Mouse (Mus musculus) kidney, embryonic 14.5 days (tissue): ENCODE measurements at regions not wholly inside any gene's neighbourhood (a gene's known extent, or its start where the extent isn't known, plus 50 kb on each side); places are given as distances from the start of the nearest gene placed in this dataset.
"Not testable (repeated sequence)": the region's sequence is repeated elsewhere in the genome, so short reads cannot be mapped to it uniquely, and the experiment has no call there.

Experiments used
- ATAC-seq: fragments of 200-750 bp; cut with Nextera tagmentation; 2 replicates; pipeline ENCODE4 v1.8.0; 2017; ENCODE audit warnings: moderate number of reproducible peaks, mild to moderate bottlenecking, moderate TSS enrichment, moderate library complexity; ENCODE audit not compliant: low FRiP score, low TSS enrichment
- H3K27ac ChIP-seq: fragments of 300-500 bp; sonication (generic); 2 replicates; pipeline ENCODE4 v1.5.1; 2014; ENCODE audit warnings: low read depth, mild to moderate bottlenecking, low read length, moderate library complexity, mixed read lengths
- H3K27me3 ChIP-seq: fragments of 300-500 bp; sonication (generic); 2 replicates; pipeline ENCODE4 v1.6.1; 2014; ENCODE audit warnings: mild to moderate bottlenecking, low read length; ENCODE audit not compliant: control insufficient read depth, insufficient read depth
- H3K36me3 ChIP-seq: fragments of 300-500 bp; sonication (generic); 2 replicates; pipeline ENCODE4 v1.6.1; 2014; ENCODE audit warnings: low read length, mixed read lengths; ENCODE audit not compliant: control insufficient read depth, insufficient read depth
- H3K4me1 ChIP-seq: fragments of 300-500 bp; sonication (generic); 2 replicates; pipeline ENCODE4 v1.6.1; 2014; ENCODE audit warnings: low read length, mixed read lengths; ENCODE audit not compliant: control insufficient read depth, insufficient read depth
- H3K4me2 ChIP-seq: fragments of 300-500 bp; sonication (generic); replicated peaks from 2 replicates; pipeline ENCODE4 v1.6.1; 2014; ENCODE audit warnings: low read depth, mild to moderate bottlenecking, low read length
- H3K4me3 ChIP-seq: fragments of 300-500 bp; sonication (generic); 2 replicates; pipeline ENCODE4 v1.5.1; 2014; ENCODE audit warnings: mild to moderate bottlenecking, low read length
- H3K9ac ChIP-seq: fragments of 300-500 bp; sonication (generic); 2 replicates; pipeline ENCODE4 v1.6.1; 2014; ENCODE audit warnings: low read depth, mild to moderate bottlenecking, low read length, moderate library complexity
- H3K9me3 ChIP-seq: fragments of 300-500 bp; sonication (generic); 2 replicates; pipeline ENCODE4 v1.6.1; 2016; ENCODE audit warnings: low read length; ENCODE audit not compliant: control insufficient read depth
- WGBS: fragments of 180-500 bp; shearing (Covaris S2); extraction: QIAGEN DNeasy Blood & Tissue Kit; methylation state at CpG from one replicate; pipeline ENCODE4 v1.1.7; 2014; 5-methylcytosine and 5-hydroxymethylcytosine counted together

- Histone ChIP-seq H3K4me2 (no peak overlapping the region), H3K4me3 (no peak overlapping the region), H3K27me3 (no peaks in the 10 kb centered on the region), H3K27ac (no peak overlapping the region), H3K4me1 (no peaks in the 10 kb centered on the region), H3K9me3 (no peaks in the 10 kb centered on the region), H3K36me3 (no peaks in the 10 kb centered on the region), H3K9ac (no peak overlapping the region)
- no peak for ATAC-seq
- 87% methylated on average over 1 of the region's 1 CpGs for WGBS
These were observed 234.8 kb upstream of the Adarb2 start for GRCm38 (mm10) chr13:7967886-7968285.

GRCm38 (mm10) chr13:7994198-7994597, 208.5 kb upstream of the Adarb2 start:
- Histone ChIP-seq H3K4me3 (no peak overlapping the region), H3K4me1 (no peaks in the 10 kb centered on the region), H3K9me3 (no peaks in the 10 kb centered on the region), H3K36me3 (no peaks in the 10 kb centered on the region), H3K9ac (no peak overlapping the region), H3K27ac (no peak overlapping the region), H3K27me3 (no peaks in the 10 kb centered on the region), H3K4me2 (no peak overlapping the region)
- ATAC-seq: no peak
- 81% methylated on average over 5 of the region's 5 CpGs for WGBS

- H3K27ac ChIP-seq, H3K36me3 ChIP-seq, H3K27me3 ChIP-seq, H3K9ac ChIP-seq, ATAC-seq, H3K4me2 ChIP-seq, H3K9me3 ChIP-seq, H3K4me1 ChIP-seq, H3K4me3 ChIP-seq: not testable (repeated sequence)
- WGBS: 74% methylated on average over 4 of the region's 4 CpGs
These were observed 172.6 kb upstream of the Adarb2 start for GRCm38 (mm10) chr13:8030096-8030495.

- Histone ChIP-seq H3K36me3 (no peaks in the 10 kb centered on the region), H3K4me3 (no peak overlapping the region), H3K4me2 (no peak overlapping the region), H3K9ac (no peak overlapping the region), H3K9me3 (no peaks in the 10 kb centered on the region), H3K4me1 (no peaks in the 10 kb centered on the region), H3K27me3 (no peaks in the 10 kb centered on the region), H3K27ac (no peak overlapping the region)
- ATAC-seq: no peak
- 63% methylated on average over 3 of the region's 3 CpGs for WGBS
These were observed 151.7 kb upstream of the Adarb2 start for GRCm38 (mm10) chr13:8050930-8051495.

GRCm38 (mm10) chr13:8056122-8056818, 146.4 kb upstream of the Adarb2 start:
- Histone ChIP-seq H3K4me3 (no peak overlapping the region), H3K9me3 (no peaks in the 10 kb centered on the region), H3K4me1 (no peaks in the 10 kb centered on the region), H3K4me2 (no peak overlapping the region), H3K9ac (no peak overlapping the region), H3K36me3 (no peaks in the 10 kb centered on the region), H3K27me3 (no peaks in the 10 kb centered on the region), H3K27ac (no peak overlapping the region)
- no peak for ATAC-seq
- 87% methylated on average over 4 of the region's 4 CpGs for WGBS

GRCm38 (mm10) chr13:8087154-8087553, 115.5 kb upstream of the Adarb2 start:
- 82% methylated on average over 2 of the region's 2 CpGs for WGBS
- no peaks in the 10 kb centered on the region for H3K9me3 ChIP-seq
- no peaks in the 10 kb centered on the region for H3K36me3 ChIP-seq
- H3K4me1 ChIP-seq: no peaks in the 10 kb centered on the region
- H3K9ac ChIP-seq: no peak overlapping the region
- no peaks in the 10 kb centered on the region for H3K27me3 ChIP-seq
- H3K4me2 ChIP-seq: no peak overlapping the region
- H3K27ac ChIP-seq: no peak overlapping the region
- no peak overlapping the region for H3K4me3 ChIP-seq
- no peak for ATAC-seq

GRCm38 (mm10) chr13:8089519-8089918, 113.1 kb upstream of the Adarb2 start:
- ATAC-seq: no peak
- Histone ChIP-seq H3K27me3 (no peaks in the 10 kb centered on the region), H3K9me3 (no peaks in the 10 kb centered on the region), H3K27ac (no peak overlapping the region), H3K4me2 (no peak overlapping the region), H3K4me3 (no peak overlapping the region), H3K36me3 (no peaks in the 10 kb centered on the region), H3K4me1 (no peaks in the 10 kb centered on the region), H3K9ac (no peak overlapping the region)
- WGBS: 60% methylated on average over 4 of the region's 4 CpGs

- no peak overlapping the region for H3K4me3 ChIP-seq
- no peaks in the 10 kb centered on the region for H3K36me3 ChIP-seq
- H3K27me3 ChIP-seq: no peaks in the 10 kb centered on the region
- ATAC-seq: no peak
- H3K9ac ChIP-seq: no peak overlapping the region
- H3K27ac ChIP-seq: no peak overlapping the region
- 25% methylated on average over 5 of the region's 5 CpGs for WGBS
- H3K4me1 ChIP-seq: no peaks in the 10 kb centered on the region
- H3K9me3 ChIP-seq: no peaks in the 10 kb centered on the region
- H3K4me2 ChIP-seq: no peak overlapping the region
These were observed 94.0 kb upstream of the Adarb2 start for GRCm38 (mm10) chr13:8108701-8109100.

- no peak overlapping the region for H3K4me3 ChIP-seq
- H3K4me1 ChIP-seq: no peaks in the 10 kb centered on the region
- 44% methylated on average over 1 of the region's 1 CpGs for WGBS
- no peak overlapping the region for H3K27ac ChIP-seq
- no peaks in the 10 kb centered on the region for H3K9me3 ChIP-seq
- no peak for ATAC-seq
- H3K4me2 ChIP-seq: no peak overlapping the region
- no peak overlapping the region for H3K9ac ChIP-seq
- no peaks in the 10 kb centered on the region for H3K36me3 ChIP-seq
- H3K27me3 ChIP-seq: no peaks in the 10 kb centered on the region
These were observed 89.7 kb upstream of the Adarb2 start for GRCm38 (mm10) chr13:8112953-8113352.
